Mouse (Mus musculus) liver, embryonic 14.5 days (tissue): Measurements from ENCODE around the gene Cabp2. TPM values are rescaled to one million over a fixed set of nuclear protein-coding genes. Genes with fewer than 3 reads are reported as not detected.

ENCODE experiments used
- ATAC-seq: fragments of 200-750 bp; cut with Nextera tagmentation; 2 replicates; pipeline ENCODE4 v1.8.0; 2017; ENCODE audit warnings: moderate number of reproducible peaks, mild to moderate bottlenecking, moderate library complexity; ENCODE audit not compliant: insufficient read depth
- DNase-seq, 3 experiments: peaks; one replicate each; pipeline ENCODE4 v3.0.0-alpha.2; 2012 to 2013; ENCODE audit warnings: low read depth in 3 of 3, low spot score in 3 of 3
- H3K27ac ChIP-seq: fragments of 300-500 bp; sonication (generic); 2 replicates; pipeline ENCODE4 v1.5.1; 2014; ENCODE audit warnings: moderate library complexity, mild to moderate bottlenecking, control low read depth, inconsistent platforms
- H3K27me3 ChIP-seq: fragments of 300-500 bp; sonication (generic); 2 replicates; pipeline ENCODE4 v1.6.1; 2014; ENCODE audit warnings: mild to moderate bottlenecking, low read length, moderate library complexity; ENCODE audit not compliant: control insufficient read depth, insufficient read depth
- H3K36me3 ChIP-seq: fragments of 300-500 bp; sonication (generic); replicated peaks from 2 replicates; pipeline ENCODE4 v1.6.1; 2014; ENCODE audit warnings: low read depth; ENCODE audit not compliant: control insufficient read depth, insufficient read depth
- H3K4me1 ChIP-seq, 2 experiments: fragments of 200-500 bp in 1 of 2; fragments of 300-500 bp in 1 of 2; sonication (generic) in 1 of 2; replicated peaks; 2 replicates each; pipeline ENCODE4 v1.6.1; 2012 to 2014; ENCODE audit warnings: antibody characterized with exemption in 1 of 2, inconsistent platforms in 1 of 2, low read length in 1 of 2; ENCODE audit not compliant: control insufficient read depth in 2 of 2, insufficient read depth in 2 of 2
- H3K4me2 ChIP-seq: fragments of 300-500 bp; sonication (generic); 2 replicates; pipeline ENCODE4 v1.6.1; 2014; ENCODE audit warnings: low read depth, mild to moderate bottlenecking, control low read depth, moderate library complexity
- H3K4me3 ChIP-seq, 2 experiments: fragments of 200-500 bp in 1 of 2; fragments of 300-500 bp in 1 of 2; sonication (generic) in 1 of 2; 2 replicates each; pipeline ENCODE4 v1.5.1; 2012 to 2014; ENCODE audit warnings: low read depth in 2 of 2, low read length in 2 of 2, mild to moderate bottlenecking in 2 of 2, control low read depth in 1 of 2, inconsistent platforms in 1 of 2, moderate library complexity in 1 of 2; ENCODE audit not compliant: insufficient read depth in 1 of 2
- H3K9ac ChIP-seq: fragments of 300-500 bp; sonication (generic); replicated peaks from 2 replicates; pipeline ENCODE4 v1.6.1; 2014; ENCODE audit warnings: mild to moderate bottlenecking, control low read depth, moderate library complexity
- H3K9me3 ChIP-seq: fragments of 300-500 bp; sonication (generic); 2 replicates; pipeline ENCODE4 v1.6.1; 2016; ENCODE audit warnings: low read length, mixed read lengths; ENCODE audit not compliant: control insufficient read depth
- CTCF ChIP-seq: IDR thresholded peaks from 2 replicates; pipeline ENCODE4 v1.5.1; 2016; ENCODE audit warnings: antibody characterized with exemption, low read depth, control low read depth
- EP300 ChIP-seq: IDR thresholded peaks from 2 replicates; pipeline ENCODE4 v1.6.1; 2016; ENCODE audit warnings: antibody characterized with exemption, low read depth
- WGBS: fragments of 180-500 bp; shearing (Covaris S2); extraction: QIAGEN DNeasy Blood & Tissue Kit; methylation state at CpG from one replicate; pipeline ENCODE4 v1.1.7; 2014; ENCODE audit not compliant: insufficient replicate concordance; 5-methylcytosine and 5-hydroxymethylcytosine counted together
- polyA plus RNA-seq, 2 experiments: library from polyadenylated mRNA; depleted of rRNA in 1 of 2; stranded (reverse) in 1 of 2; unstranded in 1 of 2; fragments of >200 nt; fragmentation: Nextera tagmentation in 1 of 2; extraction: Ambion mirVana in 1 of 2; gene quantifications; 2 replicates each; pipeline versions ENCODE4 v1.2.1 to v1.2.3; 2012 to 2014

Gene Cabp2
- polyA plus RNA-seq, 2 experiments: 0.16 to 0.44 TPM

DNA sequence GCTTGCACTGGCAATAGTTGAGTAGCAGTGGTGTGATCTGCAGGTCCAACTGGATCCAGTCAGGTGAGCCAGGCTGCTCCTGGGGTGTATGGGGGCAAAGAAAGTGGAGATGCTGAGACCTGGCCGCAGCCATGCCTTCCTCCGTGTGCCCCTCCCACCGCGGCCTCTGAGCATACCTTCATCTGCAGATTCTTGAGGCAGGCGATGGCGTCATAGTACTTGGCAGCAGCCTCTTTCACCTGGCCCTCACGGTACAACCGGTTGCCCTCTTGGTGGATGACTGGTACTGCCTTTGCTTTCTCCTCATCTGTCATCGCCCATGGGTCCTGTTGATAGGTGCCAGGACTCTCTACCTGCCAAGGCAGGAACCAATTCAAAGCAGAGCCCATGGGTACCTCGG, 33.8 kb downstream of the Cabp2 start:
- Histone ChIP-seq H3K36me3 (peaks cover 16% of the 10 kb centered on the region; the same call in 1 of the 2 replicates), H3K4me3 (no peak overlapping the region), H3K4me1 (peaks cover 9 to 13% of the 10 kb centered on the region in 2 experiments), H3K27ac (no peak overlapping the region), H3K9me3 (no peaks in the 10 kb centered on the region), H3K4me2 (no peak overlapping the region), H3K27me3 (no peaks in the 10 kb centered on the region), H3K9ac (no peak overlapping the region)
- no peak for DNase-seq
- 88% methylated on average over 10 of the region's 10 CpGs for WGBS
- TF ChIP-seq EP300 (no peak), CTCF (no peak)
- no peak for ATAC-seq

DNA sequence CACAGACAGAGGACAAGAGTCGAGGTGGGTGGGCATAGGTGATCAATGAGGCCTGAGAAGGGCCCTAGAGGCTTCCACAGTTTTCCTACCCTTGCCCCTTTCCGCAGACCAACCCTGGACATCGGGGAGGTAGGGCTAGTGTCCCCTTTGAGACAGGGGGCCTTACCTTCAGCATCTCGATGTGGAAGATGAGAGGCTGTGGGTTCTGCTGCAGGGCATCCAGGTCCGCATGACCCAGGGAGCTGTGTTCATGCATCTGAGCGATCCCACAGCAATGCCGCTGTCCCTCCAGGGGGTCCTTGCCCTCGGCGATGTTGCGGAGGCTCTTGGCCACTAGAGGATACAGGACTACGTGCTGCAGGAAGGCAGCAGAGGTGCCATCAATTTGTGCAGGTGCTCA, 34.4 kb downstream of the Cabp2 start:
- Histone ChIP-seq H3K4me1 (peaks cover 16 to 19% of the 10 kb centered on the region in 2 experiments), H3K9me3 (no peaks in the 10 kb centered on the region), H3K4me2 (no peak overlapping the region), H3K9ac (no peak overlapping the region), H3K27ac (no peak overlapping the region), H3K27me3 (no peaks in the 10 kb centered on the region), H3K36me3 (peaks cover 16% of the 10 kb centered on the region; the same call in 1 of the 2 replicates), H3K4me3 (no peak overlapping the region)
- DNase-seq: no peak
- no peak for ATAC-seq
- 78% methylated on average over 11 of the region's 11 CpGs for WGBS
- TF ChIP-seq CTCF: no peak
- no peak for TF ChIP-seq EP300

DNA sequence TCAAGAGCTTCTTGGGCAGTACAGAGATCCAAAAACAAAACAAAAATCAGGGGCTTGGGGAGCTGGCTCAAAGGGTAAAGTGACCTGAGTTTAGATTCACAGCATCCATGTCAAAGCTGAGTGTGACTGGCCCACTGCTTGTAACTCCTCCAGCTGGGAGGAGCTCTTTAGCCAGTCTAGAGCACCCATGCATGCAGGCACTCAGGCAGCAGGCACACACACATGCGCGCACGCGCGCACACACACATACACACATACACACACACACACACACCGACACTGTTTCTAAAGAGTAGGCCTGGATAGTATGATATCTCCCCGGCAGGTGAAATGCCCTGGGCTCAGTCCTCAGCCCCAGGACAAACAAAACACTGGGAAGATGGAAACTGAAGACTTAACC, 35.6 kb downstream of the Cabp2 start:
- Histone ChIP-seq H3K36me3 (peaks cover 16% of the 10 kb centered on the region; the same call in 1 of the 2 replicates), H3K4me3 (no peak overlapping the region), H3K27ac (no peak overlapping the region), H3K4me1 (peaks cover 26% of the 10 kb centered on the region in 2 experiments), H3K27me3 (no peaks in the 10 kb centered on the region), H3K9ac (no peak overlapping the region), H3K9me3 (no peaks in the 10 kb centered on the region), H3K4me2 (no peak overlapping the region)
- ATAC-seq: no peak
- 93% methylated on average over 7 of the region's 7 CpGs for WGBS
- no peak for TF ChIP-seq EP300
- no peak for TF ChIP-seq CTCF
- no peak for DNase-seq

DNA sequence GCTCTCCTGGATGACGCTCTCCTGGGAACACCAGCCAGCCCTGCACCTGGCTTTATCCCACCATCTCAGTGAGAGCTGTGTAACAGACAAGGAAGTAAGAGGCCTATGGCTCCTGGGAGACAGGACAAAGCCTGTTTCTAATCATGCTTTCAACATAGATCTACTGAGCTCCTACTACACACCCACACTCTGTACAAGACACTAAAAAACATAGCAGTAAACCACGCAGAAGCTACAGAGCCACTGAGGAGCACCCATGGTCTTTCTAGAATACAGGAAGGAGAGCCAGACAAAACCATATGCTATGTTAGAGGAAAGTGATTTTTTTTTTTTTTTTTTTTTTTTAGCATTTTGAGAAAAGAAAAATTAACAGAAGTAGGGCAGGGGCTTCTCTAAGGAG, 37.0 kb downstream of the Cabp2 start:
- DNase-seq: no peak
- Histone ChIP-seq H3K9ac (no peak overlapping the region), H3K4me3 (no peak overlapping the region), H3K4me2 (no peak overlapping the region), H3K36me3 (peaks cover 16% of the 10 kb centered on the region; the same call in 1 of the 2 replicates), H3K4me1 (peaks cover 29 to 38% of the 10 kb centered on the region in 2 experiments), H3K27ac (no peak overlapping the region), H3K27me3 (no peaks in the 10 kb centered on the region), H3K9me3 (no peaks in the 10 kb centered on the region)
- WGBS: 88% methylated on average over 2 of the region's 2 CpGs
- ATAC-seq: no peak
- TF ChIP-seq EP300 (no peak), CTCF (no peak)

DNA sequence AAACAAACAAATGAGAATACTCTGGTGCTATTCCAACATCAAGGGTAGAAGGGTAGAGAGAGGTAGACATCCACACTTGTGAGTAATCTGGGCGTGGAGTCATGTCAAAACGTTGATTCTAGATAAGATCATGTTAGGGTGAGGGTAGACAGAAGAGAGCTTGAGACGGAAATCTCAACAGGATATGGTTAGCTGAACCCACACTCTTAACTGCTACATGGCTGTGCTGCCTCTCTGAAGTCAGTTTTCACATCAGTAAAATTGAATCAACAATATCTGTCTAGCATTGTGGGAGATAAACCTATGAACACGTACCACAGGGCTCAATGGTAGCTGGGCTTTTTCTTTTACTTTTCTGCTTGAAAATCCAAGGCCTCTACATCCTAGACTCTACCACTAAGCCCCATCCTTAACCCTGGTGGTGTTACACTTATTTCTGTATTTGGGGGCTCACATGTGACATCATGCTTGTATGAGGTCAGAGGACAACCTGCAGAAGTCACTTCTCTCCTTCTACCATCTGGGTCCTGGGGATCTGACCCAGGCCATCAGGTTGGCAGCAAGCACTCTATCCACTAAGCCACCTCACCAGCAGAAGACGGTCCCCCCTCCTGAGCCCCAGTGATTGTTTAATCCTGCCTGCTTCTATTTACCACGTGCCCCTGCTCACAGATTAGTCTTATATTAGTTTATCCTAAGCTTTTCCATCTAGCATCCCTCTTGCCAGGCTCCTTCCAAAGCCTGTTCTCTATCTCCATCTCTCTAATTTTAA, 38.5 kb downstream of the Cabp2 start:
- ATAC-seq: no peak
- TF ChIP-seq CTCF (no peak), EP300 (no peak)
- WGBS: 53% methylated on average over 6 of the region's 6 CpGs
- Histone ChIP-seq H3K27me3 (no peaks in the 10 kb centered on the region), H3K4me2 (peak overlapping the region; percentile 80), H3K9ac (no peak overlapping the region), H3K9me3 (no peaks in the 10 kb centered on the region), H3K27ac (no peak overlapping the region), H3K4me1 (peaks cover 32 to 40% of the 10 kb centered on the region in 2 experiments), H3K36me3 (peaks cover 13% of the 10 kb centered on the region; the same call in 1 of the 2 replicates), H3K4me3 (no peak overlapping the region)
- no peak for DNase-seq
